Mouse (Mus musculus): ENCODE measurements at regions not wholly inside any gene's neighbourhood (a gene's known extent, or its start where the extent isn't known, plus 50 kb on each side); places are given as distances from the start of the nearest gene placed in this dataset.

GRCm38 (mm10) chr12:58901931-58902330 is 109.9 kb downstream of the Sec23a start:
- no peak for DNase-seq

- no peak for DNase-seq
Observed at GRCm38 (mm10) chr12:58875808-58876207, 136.0 kb downstream of the Sec23a start.

GRCm38 (mm10) chr12:58872465-58872864 is 139.4 kb downstream of the Sec23a start:
- no peak for DNase-seq

GRCm38 (mm10) chr12:58856498-58856897 is 155.3 kb downstream of the Sec23a start:
- DNase-seq, result no peak

- DNase-seq, result peak; percentile 2 to 6
Observed at GRCm38 (mm10) chr12:58851677-58852385, 160.0 kb downstream of the Sec23a start.

GRCm38 (mm10) chr12:58829656-58830055 is 182.2 kb downstream of the Sec23a start:
- DNase-seq, result no peak

- no peak for DNase-seq
Observed at GRCm38 (mm10) chr12:58827864-58828263, 184.0 kb downstream of the Sec23a start.

- no peak for DNase-seq
Observed at GRCm38 (mm10) chr12:58825139-58825921, 186.5 kb downstream of the Sec23a start.

- no peak for DNase-seq
Observed at GRCm38 (mm10) chr12:58822971-58823370, 188.8 kb downstream of the Sec23a start.

GRCm38 (mm10) chr12:58804068-58804467 is 207.7 kb downstream of the Sec23a start:
- no peak for DNase-seq

GRCm38 (mm10) chr12:58802410-58802809 is 209.4 kb downstream of the Sec23a start:
- peak; percentile 23 to 26 for DNase-seq

Measured in cerebellum, adult 18-20 months (tissue).